Mouse (Mus musculus) liver (tissue): ENCODE measurements at regions not wholly inside any gene's neighbourhood (a gene's known extent, or its start where the extent isn't known, plus 50 kb on each side); places are given as distances from the start of the nearest gene placed in this dataset.

Source experiments
- DNase-seq: peaks from one replicate; pipeline ENCODE4 v3.0.0-alpha.2; 2020; ENCODE audit warnings: mixed read lengths

GRCm38 (mm10) chr6:41121641-41122040 is 86.3 kb upstream of the 2210010C04Rik start:
- DNase-seq, result no peak

- no peak for DNase-seq
Observed at GRCm38 (mm10) chr6:41119176-41119575, 83.9 kb upstream of the 2210010C04Rik start.

GRCm38 (mm10) chr6:41118201-41118976 is 83.1 kb upstream of the 2210010C04Rik start:
- peak; percentile 86 for DNase-seq

GRCm38 (mm10) chr6:41113943-41114342 is 78.6 kb upstream of the 2210010C04Rik start:
- no peak for DNase-seq

GRCm38 (mm10) chr6:41112861-41113610 is 77.7 kb upstream of the 2210010C04Rik start:
- peak; percentile 74 for DNase-seq

- DNase-seq, result no peak
Observed at GRCm38 (mm10) chr6:41111829-41112228, 76.5 kb upstream of the 2210010C04Rik start.

- DNase-seq, result no peak
Observed at GRCm38 (mm10) chr6:41108897-41109296, 73.6 kb upstream of the 2210010C04Rik start.

GRCm38 (mm10) chr6:41103689-41104400 is 68.5 kb upstream of the 2210010C04Rik start:
- DNase-seq, result peak; percentile 33

GRCm38 (mm10) chr6:41101997-41102396 is 66.7 kb upstream of the 2210010C04Rik start:
- DNase-seq, result peak; percentile 26

GRCm38 (mm10) chr6:41100258-41100657 is 64.9 kb upstream of the 2210010C04Rik start:
- DNase-seq, result no peak

GRCm38 (mm10) chr6:41091177-41091829 is 56.0 kb upstream of the 2210010C04Rik start:
- DNase-seq, result peak; percentile 5
